Mouse (Mus musculus) heart, postnatal 0 days (tissue): ENCODE measurements around the gene Galp. TPM values are rescaled to one million over a fixed set of nuclear protein-coding genes. Genes with fewer than 3 reads are reported as not detected.
"Not testable (repeated sequence)": the region's sequence is repeated elsewhere in the genome, so short reads cannot be mapped to it uniquely, and the experiment has no call there.

ENCODE experiments used
- ATAC-seq: fragments of 200-750 bp; cut with Nextera tagmentation; 2 replicates; pipeline ENCODE4 v1.8.0; 2017; ENCODE audit warnings: low read depth, moderate number of reproducible peaks, moderate library complexity; ENCODE audit not compliant: insufficient read depth
- DNase-seq: peaks from one replicate; pipeline ENCODE4 v3.0.0-alpha.2; 2016; ENCODE audit warnings: low spot score
- H3K27ac ChIP-seq: fragments of 300-500 bp; sonication (generic); 2 replicates; pipeline ENCODE4 v1.5.1; 2014; ENCODE audit warnings: low read depth, mild to moderate bottlenecking
- H3K27me3 ChIP-seq: fragments of 300-500 bp; sonication (generic); 2 replicates; pipeline ENCODE4 v1.6.1; 2014; ENCODE audit warnings: low read length, mixed read lengths; ENCODE audit not compliant: control insufficient read depth, insufficient read depth
- H3K36me3 ChIP-seq: fragments of 300-500 bp; sonication (generic); replicated peaks from 2 replicates; pipeline ENCODE4 v1.6.1; 2014; ENCODE audit warnings: low read length, mixed read lengths; ENCODE audit not compliant: control insufficient read depth, insufficient read depth
- H3K4me1 ChIP-seq: fragments of 300-500 bp; sonication (generic); 2 replicates; pipeline ENCODE4 v1.6.1; 2014; ENCODE audit warnings: antibody characterized with exemption; ENCODE audit not compliant: control insufficient read depth, insufficient read depth
- H3K4me2 ChIP-seq: fragments of 300-500 bp; sonication (generic); 2 replicates; pipeline ENCODE4 v1.6.1; 2014; ENCODE audit warnings: low read depth, mild to moderate bottlenecking, low read length, moderate library complexity
- H3K4me3 ChIP-seq: fragments of 300-500 bp; sonication (generic); 2 replicates; pipeline ENCODE4 v1.5.1; 2014; ENCODE audit warnings: low read depth, low read length
- H3K9ac ChIP-seq: fragments of 300-500 bp; sonication (generic); replicated peaks from 2 replicates; pipeline ENCODE4 v1.6.1; 2014; ENCODE audit warnings: low read depth, low read length, mixed read lengths
- H3K9me3 ChIP-seq: fragments of 300-500 bp; sonication (generic); replicated peaks from 2 replicates; pipeline ENCODE4 v1.6.1; 2016; ENCODE audit warnings: low read length; ENCODE audit not compliant: control insufficient read depth
- CTCF ChIP-seq: IDR thresholded peaks from 2 replicates; pipeline ENCODE4 v1.5.1; 2016; ENCODE audit warnings: antibody characterized with exemption, control low read depth, low read depth
- EP300 ChIP-seq: IDR thresholded peaks from 2 replicates; pipeline ENCODE4 v1.6.1; 2016; ENCODE audit warnings: antibody characterized with exemption, low read depth
- WGBS: fragments of 180-500 bp; shearing (Covaris S2); extraction: QIAGEN DNeasy Blood & Tissue Kit; methylation state at CpG from one replicate; pipeline ENCODE4 v1.1.7; 2014; 5-methylcytosine and 5-hydroxymethylcytosine counted together
- polyA plus RNA-seq: library from polyadenylated mRNA; unstranded; fragments of >200 nt; fragmentation: Nextera tagmentation; extraction: Ambion mirVana; gene quantifications from 2 replicates; pipeline ENCODE4 v1.2.1, GENCODE M21; 2015
- total RNA-seq: library from RNA; depleted of rRNA; stranded (reverse); fragments of >200 nt; gene quantifications from 2 replicates; pipeline ENCODE4 v1.2.3, GENCODE M21; 2014; ENCODE audit warnings: low replicate concordance

The Galp gene
- total and polyA plus RNA-seq, 2 experiments from 2014 or later = not detected

- not testable (repeated sequence) for H3K4me3 ChIP-seq, DNase-seq, H3K4me1 ChIP-seq, H3K9ac ChIP-seq, H3K4me2 ChIP-seq, H3K27ac ChIP-seq, H3K9me3 ChIP-seq, H3K27me3 ChIP-seq, H3K36me3 ChIP-seq, ATAC-seq
- WGBS = 21% methylated on average over 1 of the region's 1 CpGs
- TF ChIP-seq CTCF = peak; percentile 56
These were observed 44.0 kb downstream of the Galp start for GRCm38 (mm10) chr7:6240841-6241425.

- H3K36me3 ChIP-seq = no peaks in the 10 kb centered on the region
- no peak overlapping the region for H3K9ac ChIP-seq
- DNase-seq (no peak), ATAC-seq (no peak)
- no peak overlapping the region for H3K4me2 ChIP-seq
- H3K27me3 ChIP-seq = no peaks in the 10 kb centered on the region
- no peak overlapping the region for H3K27ac ChIP-seq
- no peaks in the 10 kb centered on the region for H3K9me3 ChIP-seq
- no peaks in the 10 kb centered on the region for H3K4me1 ChIP-seq
- 33% methylated on average over 11 of the region's 11 CpGs for WGBS
- no peak for TF ChIP-seq CTCF
- no peak for TF ChIP-seq EP300
- no peak overlapping the region for H3K4me3 ChIP-seq
These were observed 47.7 kb downstream of the Galp start for GRCm38 (mm10) chr7:6244361-6245292.

- Histone ChIP-seq H3K4me3 (no peak within 1 kb of the TSS), H3K4me1 (no peaks in the 10 kb centered on the region), H3K4me2 (no peak within 1 kb of the TSS), H3K27me3 (no peaks in the 10 kb centered on the region), H3K27ac (no peak within 1 kb of the TSS), H3K9me3 (no peaks in the 10 kb centered on the region), H3K36me3 (no peaks in the 10 kb centered on the region), H3K9ac (no peak within 1 kb of the TSS)
- TF ChIP-seq CTCF = no peak
- TF ChIP-seq EP300 = no peak
- 75% methylated on average over 6 of the region's 6 CpGs for WGBS
- no peak for DNase-seq
- ATAC-seq = no peak
These were observed 55.5 kb downstream of the Galp start, which contains the start of gene Epp13 for GRCm38 (mm10) chr7:6252410-6252809. Epp13 (plus strand) TSS chr7:6252710.

GRCm38 (mm10) chr7:6254451-6254850 lies 57.6 kb downstream of the Galp start:
- ATAC-seq (no peak), DNase-seq (no peak)
- Histone ChIP-seq H3K27me3 (no peaks in the 10 kb centered on the region), H3K4me2 (no peak overlapping the region), H3K27ac (no peak overlapping the region), H3K4me3 (no peak overlapping the region), H3K9ac (no peak overlapping the region), H3K9me3 (no peaks in the 10 kb centered on the region), H3K36me3 (no peaks in the 10 kb centered on the region), H3K4me1 (no peaks in the 10 kb centered on the region)
- 78% methylated on average over 5 of the region's 5 CpGs for WGBS
- TF ChIP-seq CTCF = no peak

GRCm38 (mm10) chr7:6257386-6257785 lies 60.5 kb downstream of the Galp start:
- H3K27me3 ChIP-seq = no peaks in the 10 kb centered on the region
- no peak overlapping the region for H3K27ac ChIP-seq
- no peak for DNase-seq
- WGBS = 63% methylated on average over 4 of the region's 4 CpGs
- no peaks in the 10 kb centered on the region for H3K36me3 ChIP-seq
- H3K4me2 ChIP-seq = no peak overlapping the region
- H3K4me1 ChIP-seq = no peaks in the 10 kb centered on the region
- H3K9me3 ChIP-seq = no peaks in the 10 kb centered on the region
- TF ChIP-seq EP300 = no peak
- no peak for TF ChIP-seq CTCF
- no peak overlapping the region for H3K4me3 ChIP-seq
- no peak overlapping the region for H3K9ac ChIP-seq
- ATAC-seq = no peak
